Mouse (Mus musculus): ENCODE results near the gene Nuf2. TPM values are rescaled to one million over a fixed set of nuclear protein-coding genes. Genes with fewer than 3 reads are reported as not detected.

Nuf2 gene
- total and polyA plus RNA-seq, 3 experiments = 0.12 to 0.25 (median 0.13) TPM

GRCm38 (mm10) chr1:169540415-169540814 lies 9.2 kb upstream of the Nuf2 start:
- Histone ChIP-seq H3K36me3 (ENCODE audit: control insufficient read depth, insufficient read depth, low read length) (no peaks in the 10 kb centered on the region), H3K4me1 (ENCODE audit: control insufficient read depth, insufficient read depth, low read length) (no peaks in the 10 kb centered on the region), H3K27ac (no peak overlapping the region), H3K79me2 (replicated peaks; ENCODE audit: control insufficient read depth, insufficient read depth, low read length) (no peaks in the 10 kb centered on the region), H3K4me3 (no peak overlapping the region), H3K27me3 (ENCODE audit: control insufficient read depth, insufficient read depth, low read length) (no peaks in the 10 kb centered on the region), H3K9ac (ENCODE audit: low read depth, low read length) (no peak overlapping the region)
- intact Hi-C loops (cut with DNase I) = no loop called here
- 37% methylated on average over 6 of the region's 6 CpGs for whole genome bisulfite sequencing
- peak in 1 of 2 experiments; percentile 7 for DNase-seq
- TF ChIP-seq EP300 (IDR thresholded peaks at IDR 0.05; ENCODE audit: insufficient read depth, low read depth, low read length) (no peak), CTCF (IDR thresholded peaks at IDR 0.05) (no peak), POLR2A (IDR thresholded peaks at IDR 0.05; ENCODE audit: insufficient read depth, low read depth, low read length) (no peak)

- WGBS = 8% methylated on average over 11 of the region's 11 CpGs
- H3K27ac ChIP-seq = peak overlapping the region; percentile 96
- H3K79me2 ChIP-seq (replicated peaks; ENCODE audit: control insufficient read depth, insufficient read depth, low read length) = no peaks in the 10 kb centered on the region
- H3K4me3 ChIP-seq = peak overlapping the region; percentile 55
- no peaks in the 10 kb centered on the region for H3K27me3 ChIP-seq (ENCODE audit: control insufficient read depth, insufficient read depth, low read length)
- H3K9ac ChIP-seq (ENCODE audit: low read depth, low read length) = peak overlapping the region; percentile 41; the same call in 1 of the 2 replicates
- H3K4me1 ChIP-seq (ENCODE audit: control insufficient read depth, insufficient read depth, low read length) = no peaks in the 10 kb centered on the region
- DNase-seq = peak; percentile 55 to 72
- TF ChIP-seq CTCF (IDR thresholded peaks at IDR 0.05) (peak; percentile 84), POLR2A (IDR thresholded peaks at IDR 0.05; ENCODE audit: insufficient read depth, low read depth, low read length) (no peak)
- intact Hi-C loops (cut with DNase I) = loop anchor here (1.0 to 10.0 kb wide), 4 partner anchors 140 to 603 kb away; no protein-coding TSS in a partner anchor
- no peaks in the 10 kb centered on the region for H3K36me3 ChIP-seq (ENCODE audit: control insufficient read depth, insufficient read depth, low read length)
These were observed 655 bp upstream of the Nuf2 start for GRCm38 (mm10) chr1:169531702-169532535.

- intact Hi-C loops (cut with DNase I) = loop anchor here (5.0 to 10.0 kb wide), 2 partner anchors 142 to 605 kb away; no protein-coding TSS in a partner anchor
These were observed 1.2 kb downstream of the Nuf2 start for GRCm38 (mm10) chr1:169529996-169530518.

GRCm38 (mm10) chr1:169526006-169526680 lies 5.1 kb downstream of the Nuf2 start:
- Histone ChIP-seq H3K36me3 (ENCODE audit: control insufficient read depth, insufficient read depth, low read length) (no peaks in the 10 kb centered on the region), H3K9ac (ENCODE audit: low read depth, low read length) (no peak overlapping the region), H3K27ac (no peak overlapping the region), H3K4me3 (no peak overlapping the region), H3K4me1 (ENCODE audit: control insufficient read depth, insufficient read depth, low read length) (no peaks in the 10 kb centered on the region), H3K79me2 (replicated peaks; ENCODE audit: control insufficient read depth, insufficient read depth, low read length) (no peaks in the 10 kb centered on the region), H3K27me3 (ENCODE audit: control insufficient read depth, insufficient read depth, low read length) (no peaks in the 10 kb centered on the region)
- TF ChIP-seq POLR2A (IDR thresholded peaks at IDR 0.05; ENCODE audit: insufficient read depth, low read depth, low read length) = no peak
- TF ChIP-seq EP300 (IDR thresholded peaks at IDR 0.05; ENCODE audit: insufficient read depth, low read depth, low read length) = no peak
- no peak for TF ChIP-seq CTCF (IDR thresholded peaks at IDR 0.05)
- 79% methylated on average over 5 of the region's 5 CpGs for WGBS
- intact Hi-C loops (cut with DNase I) = no loop called here
- DNase-seq = no peak

More at GRCm38 (mm10) chr1:169529996-169530518, 1.2 kb downstream of the Nuf2 start:
- Histone ChIP-seq H3K4me1 (ENCODE audit: control insufficient read depth, insufficient read depth, low read length) (no peaks in the 10 kb centered on the region), H3K27ac (no peak overlapping the region), H3K4me3 (no peak overlapping the region), H3K27me3 (ENCODE audit: control insufficient read depth, insufficient read depth, low read length) (no peaks in the 10 kb centered on the region), H3K9ac (ENCODE audit: low read depth, low read length) (no peak overlapping the region), H3K79me2 (replicated peaks; ENCODE audit: control insufficient read depth, insufficient read depth, low read length) (no peaks in the 10 kb centered on the region), H3K36me3 (ENCODE audit: control insufficient read depth, insufficient read depth, low read length) (no peaks in the 10 kb centered on the region)
- DNase-seq = no peak
- TF ChIP-seq EP300 (IDR thresholded peaks at IDR 0.05; ENCODE audit: insufficient read depth, low read depth, low read length) (no peak), POLR2A (IDR thresholded peaks at IDR 0.05; ENCODE audit: insufficient read depth, low read depth, low read length) (no peak), CTCF (IDR thresholded peaks at IDR 0.05) (no peak)
- 53% methylated on average over 8 of the region's 8 CpGs for WGBS

GRCm38 (mm10) chr1:169519337-169519736 lies 11.9 kb downstream of the Nuf2 start:
- 89% methylated on average over 11 of the region's 11 CpGs for WGBS
- no peak for DNase-seq
- H3K27me3 ChIP-seq (ENCODE audit: control insufficient read depth, insufficient read depth, low read length) = no peaks in the 10 kb centered on the region
- intact Hi-C loops (cut with DNase I) = no loop called here
- no peak overlapping the region for H3K4me3 ChIP-seq
- H3K27ac ChIP-seq = no peak overlapping the region
- H3K36me3 ChIP-seq (ENCODE audit: control insufficient read depth, insufficient read depth, low read length) = no peaks in the 10 kb centered on the region
- no peaks in the 10 kb centered on the region for H3K79me2 ChIP-seq (replicated peaks; ENCODE audit: control insufficient read depth, insufficient read depth, low read length)
- no peaks in the 10 kb centered on the region for H3K4me1 ChIP-seq (ENCODE audit: control insufficient read depth, insufficient read depth, low read length)
- no peak overlapping the region for H3K9ac ChIP-seq (ENCODE audit: low read depth, low read length)
- TF ChIP-seq POLR2A (IDR thresholded peaks at IDR 0.05; ENCODE audit: insufficient read depth, low read depth, low read length) (no peak), EP300 (IDR thresholded peaks at IDR 0.05; ENCODE audit: insufficient read depth, low read depth, low read length) (no peak), CTCF (IDR thresholded peaks at IDR 0.05) (no peak)

Measured in heart, adult 2 months (tissue).